Mouse (Mus musculus): ENCODE results near the gene Adam1a. TPM values are rescaled to one million over a fixed set of nuclear protein-coding genes. Genes with fewer than 3 reads are reported as not detected.

Adam1a gene
- polyA plus RNA-seq, 1 experiment from 2014 or later, result 2.1 TPM

- ATAC-seq (ENCODE audit: low read depth) (peak; percentile 98), DNase-seq (ENCODE audit: low spot score) (peak; percentile 97)
- H3K36me3 ChIP-seq (ENCODE audit: control insufficient read depth, insufficient read depth, low read length), result no peaks in the 10 kb centered on the region
- no peaks in the 10 kb centered on the region for H3K27me3 ChIP-seq (replicated peaks; ENCODE audit: control insufficient read depth, insufficient read depth, low read length)
- peak within 1 kb of the TSS; percentile 97 for H3K4me3 ChIP-seq (ENCODE audit: low read depth, low read length)
- peaks cover 14% of the 10 kb centered on the region; the same call in 1 of the 2 replicates for H3K4me1 ChIP-seq (ENCODE audit: control insufficient read depth, insufficient read depth, low read length)
- H3K9ac ChIP-seq (ENCODE audit: low read depth, low read length), result peak within 1 kb of the TSS; percentile 96
- peak within 1 kb of the TSS; percentile 82 for H3K4me2 ChIP-seq (ENCODE audit: low read depth, low read length)
- 3% methylated on average over 38 of the region's 55 CpGs for WGBS
- peak within 1 kb of the TSS; percentile 96 for H3K27ac ChIP-seq (replicated peaks; ENCODE audit: low read depth, low read length)
- no peaks in the 10 kb centered on the region for H3K9me3 ChIP-seq (ENCODE audit: control insufficient read depth, low read length)
Observed at GRCm38 (mm10) chr5:121545793-121546529, 679 bp upstream of the Adam1a start, which contains the start of gene Mapkapk5. Mapkapk5 (minus strand) TSS chr5:121545905.

DNA sequence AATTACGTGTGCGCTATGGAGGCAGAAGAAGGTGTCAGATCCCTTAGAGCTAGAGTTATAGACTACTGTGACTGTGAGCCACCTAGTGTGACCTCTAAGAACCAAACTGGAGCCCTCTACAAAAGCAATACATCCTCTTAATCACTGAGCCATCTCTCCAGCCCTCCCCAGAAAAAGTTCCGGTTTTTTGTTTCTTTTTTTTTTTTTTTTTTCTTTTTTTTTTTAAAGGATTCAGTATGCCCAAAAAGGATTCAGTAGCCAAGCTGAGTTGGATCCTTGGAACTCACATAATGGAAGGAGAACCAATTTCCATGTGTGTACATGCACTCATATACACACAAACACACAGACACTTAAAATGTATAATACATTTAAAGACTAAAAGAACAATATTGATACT, 1.9 kb downstream of the Adam1a start:
- DNase-seq (ENCODE audit: low spot score), result no peak
- ATAC-seq (ENCODE audit: low read depth), result no peak
- Histone ChIP-seq H3K27me3 (replicated peaks; ENCODE audit: control insufficient read depth, insufficient read depth, low read length) (no peaks in the 10 kb centered on the region), H3K4me1 (ENCODE audit: control insufficient read depth, insufficient read depth, low read length) (peaks cover 14% of the 10 kb centered on the region; the same call in 1 of the 2 replicates), H3K9ac (ENCODE audit: low read depth, low read length) (no peak overlapping the region), H3K4me2 (ENCODE audit: low read depth, low read length) (no peak overlapping the region), H3K36me3 (ENCODE audit: control insufficient read depth, insufficient read depth, low read length) (peaks cover 7% of the 10 kb centered on the region; the same call in 1 of the 2 replicates), H3K27ac (replicated peaks; ENCODE audit: low read depth, low read length) (no peak overlapping the region), H3K9me3 (ENCODE audit: control insufficient read depth, low read length) (no peaks in the 10 kb centered on the region), H3K4me3 (ENCODE audit: low read depth, low read length) (no peak overlapping the region)
- WGBS, result 82% methylated on average over 3 of the region's 3 CpGs

- Histone ChIP-seq H3K4me3 (ENCODE audit: low read depth, low read length) (no peak overlapping the region), H3K9me3 (ENCODE audit: control insufficient read depth, low read length) (no peaks in the 10 kb centered on the region), H3K36me3 (ENCODE audit: control insufficient read depth, insufficient read depth, low read length) (peaks cover 27% of the 10 kb centered on the region), H3K4me1 (ENCODE audit: control insufficient read depth, insufficient read depth, low read length) (peaks cover 14% of the 10 kb centered on the region; the same call in 1 of the 2 replicates), H3K27me3 (replicated peaks; ENCODE audit: control insufficient read depth, insufficient read depth, low read length) (no peaks in the 10 kb centered on the region), H3K4me2 (ENCODE audit: low read depth, low read length) (no peak overlapping the region), H3K27ac (replicated peaks; ENCODE audit: low read depth, low read length) (no peak overlapping the region), H3K9ac (ENCODE audit: low read depth, low read length) (no peak overlapping the region)
- WGBS, result 88% methylated on average over 7 of the region's 7 CpGs
- ATAC-seq (ENCODE audit: low read depth), result no peak
- no peak for DNase-seq (ENCODE audit: low spot score)
Observed at GRCm38 (mm10) chr5:121541235-121541634, 4.0 kb downstream of the Adam1a start.

- H3K9me3 ChIP-seq (ENCODE audit: control insufficient read depth, low read length), result no peaks in the 10 kb centered on the region
- ATAC-seq (ENCODE audit: low read depth) (no peak), DNase-seq (ENCODE audit: low spot score) (no peak)
- H3K27ac ChIP-seq (replicated peaks; ENCODE audit: low read depth, low read length), result no peak overlapping the region
- H3K36me3 ChIP-seq (ENCODE audit: control insufficient read depth, insufficient read depth, low read length), result peaks cover 38% of the 10 kb centered on the region
- H3K27me3 ChIP-seq (replicated peaks; ENCODE audit: control insufficient read depth, insufficient read depth, low read length), result no peaks in the 10 kb centered on the region
- no peak overlapping the region for H3K9ac ChIP-seq (ENCODE audit: low read depth, low read length)
- H3K4me3 ChIP-seq (ENCODE audit: low read depth, low read length), result no peak overlapping the region
- no peak overlapping the region for H3K4me2 ChIP-seq (ENCODE audit: low read depth, low read length)
- WGBS, result 92% methylated on average over 5 of the region's 5 CpGs
- peaks cover 14% of the 10 kb centered on the region; the same call in 1 of the 2 replicates for H3K4me1 ChIP-seq (ENCODE audit: control insufficient read depth, insufficient read depth, low read length)
Observed at GRCm38 (mm10) chr5:121540066-121540465, 5.2 kb downstream of the Adam1a start.

DNA sequence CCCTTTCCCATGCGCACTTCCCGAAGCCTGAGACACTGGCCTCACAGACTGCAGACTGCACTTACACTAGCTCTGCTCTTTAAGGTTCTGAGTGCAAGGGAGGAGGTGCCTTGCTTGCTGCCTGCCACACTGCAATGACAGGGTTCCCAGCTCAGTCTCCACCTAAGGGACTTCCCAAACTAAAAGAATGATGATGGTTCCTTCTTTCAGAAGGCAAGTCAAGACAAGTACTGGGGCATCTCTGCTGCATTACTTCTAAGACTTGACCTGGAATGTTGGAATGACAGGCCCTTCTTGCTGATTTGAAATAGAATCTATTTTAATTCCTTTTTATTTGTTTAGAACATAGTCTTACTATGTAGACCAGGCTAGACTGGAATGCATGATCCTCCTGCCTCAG, 7.7 kb downstream of the Adam1a start:
- DNase-seq (ENCODE audit: low spot score) (no peak), ATAC-seq (ENCODE audit: low read depth) (no peak)
- Histone ChIP-seq H3K27me3 (replicated peaks; ENCODE audit: control insufficient read depth, insufficient read depth, low read length) (no peaks in the 10 kb centered on the region), H3K4me1 (ENCODE audit: control insufficient read depth, insufficient read depth, low read length) (no peaks in the 10 kb centered on the region), H3K27ac (replicated peaks; ENCODE audit: low read depth, low read length) (no peak overlapping the region), H3K4me3 (ENCODE audit: low read depth, low read length) (no peak overlapping the region), H3K9ac (ENCODE audit: low read depth, low read length) (no peak overlapping the region), H3K36me3 (ENCODE audit: control insufficient read depth, insufficient read depth, low read length) (peaks cover 62% of the 10 kb centered on the region), H3K4me2 (ENCODE audit: low read depth, low read length) (no peak overlapping the region), H3K9me3 (ENCODE audit: control insufficient read depth, low read length) (no peaks in the 10 kb centered on the region)
- WGBS, result 88% methylated on average over 2 of the region's 2 CpGs

DNA sequence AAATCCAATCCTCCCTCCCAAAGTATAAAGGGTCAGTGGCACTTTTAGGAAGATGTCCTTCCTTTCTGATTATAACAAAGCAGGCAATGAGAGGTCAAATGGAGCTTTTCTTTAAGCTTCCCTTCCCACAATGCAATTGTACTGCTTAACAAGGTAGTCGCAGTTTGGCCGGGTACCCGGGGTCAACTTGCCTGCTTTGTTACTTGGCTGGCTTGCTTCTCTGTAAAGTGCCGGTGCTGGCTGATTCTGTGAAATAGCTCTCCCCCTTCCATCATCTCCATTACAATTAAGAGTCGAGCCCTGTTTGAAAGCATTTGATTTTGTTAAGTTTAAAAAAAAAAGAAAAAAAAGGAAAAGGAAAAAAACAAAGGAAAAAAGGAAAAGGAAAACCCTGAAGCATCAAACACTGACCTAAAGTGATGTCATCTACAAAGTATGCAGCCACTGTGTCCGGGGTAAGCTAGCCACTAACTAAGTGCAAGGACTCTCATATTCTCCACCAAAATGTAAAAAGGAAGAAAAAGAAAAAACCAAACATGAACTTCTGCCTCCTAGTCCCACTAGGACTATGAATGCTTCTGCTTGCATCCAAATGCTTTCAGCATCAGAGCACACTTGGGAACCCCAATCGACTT, 8.2 kb downstream of the Adam1a start:
- Histone ChIP-seq H3K4me2 (ENCODE audit: low read depth, low read length) (no peak overlapping the region), H3K9me3 (ENCODE audit: control insufficient read depth, low read length) (no peaks in the 10 kb centered on the region), H3K4me3 (ENCODE audit: low read depth, low read length) (no peak overlapping the region), H3K9ac (ENCODE audit: low read depth, low read length) (no peak overlapping the region), H3K4me1 (ENCODE audit: control insufficient read depth, insufficient read depth, low read length) (no peaks in the 10 kb centered on the region), H3K27me3 (replicated peaks; ENCODE audit: control insufficient read depth, insufficient read depth, low read length) (no peaks in the 10 kb centered on the region), H3K36me3 (ENCODE audit: control insufficient read depth, insufficient read depth, low read length) (peaks cover 67% of the 10 kb centered on the region), H3K27ac (replicated peaks; ENCODE audit: low read depth, low read length) (no peak overlapping the region)
- DNase-seq (ENCODE audit: low spot score) (no peak), ATAC-seq (ENCODE audit: low read depth) (no peak)
- 73% methylated on average over 7 of the region's 7 CpGs for WGBS

DNA sequence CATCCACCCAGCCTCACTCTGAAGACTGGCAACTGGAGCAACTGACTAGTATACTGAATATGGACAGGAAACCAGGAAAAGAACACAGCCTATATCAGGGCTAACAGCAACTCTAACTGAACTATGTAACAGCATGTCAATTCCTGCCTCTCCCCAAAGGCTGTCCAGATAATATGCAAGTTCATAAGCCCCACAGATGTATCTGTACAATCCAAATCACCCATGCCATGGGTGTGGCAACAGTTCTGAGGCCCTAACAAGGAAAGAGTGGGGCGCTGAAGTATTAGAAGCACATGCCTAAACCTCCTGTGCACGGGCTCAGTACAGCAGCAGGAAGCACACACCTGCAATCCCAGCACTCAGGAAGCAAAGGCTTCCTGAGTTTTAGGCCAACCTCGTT, 10.2 kb downstream of the Adam1a start:
- no peak overlapping the region for H3K4me3 ChIP-seq (ENCODE audit: low read depth, low read length)
- no peaks in the 10 kb centered on the region for H3K27me3 ChIP-seq (replicated peaks; ENCODE audit: control insufficient read depth, insufficient read depth, low read length)
- H3K9me3 ChIP-seq (ENCODE audit: control insufficient read depth, low read length), result no peaks in the 10 kb centered on the region
- no peak overlapping the region for H3K4me2 ChIP-seq (ENCODE audit: low read depth, low read length)
- ATAC-seq (ENCODE audit: low read depth) (no peak), DNase-seq (ENCODE audit: low spot score) (no peak)
- H3K27ac ChIP-seq (replicated peaks; ENCODE audit: low read depth, low read length), result no peak overlapping the region
- no peaks in the 10 kb centered on the region for H3K4me1 ChIP-seq (ENCODE audit: control insufficient read depth, insufficient read depth, low read length)
- H3K36me3 ChIP-seq (ENCODE audit: control insufficient read depth, insufficient read depth, low read length), result peaks cover 85% of the 10 kb centered on the region
- no peak overlapping the region for H3K9ac ChIP-seq (ENCODE audit: low read depth, low read length)
- WGBS, result 80% methylated on average over 3 of the region's 3 CpGs

DNA sequence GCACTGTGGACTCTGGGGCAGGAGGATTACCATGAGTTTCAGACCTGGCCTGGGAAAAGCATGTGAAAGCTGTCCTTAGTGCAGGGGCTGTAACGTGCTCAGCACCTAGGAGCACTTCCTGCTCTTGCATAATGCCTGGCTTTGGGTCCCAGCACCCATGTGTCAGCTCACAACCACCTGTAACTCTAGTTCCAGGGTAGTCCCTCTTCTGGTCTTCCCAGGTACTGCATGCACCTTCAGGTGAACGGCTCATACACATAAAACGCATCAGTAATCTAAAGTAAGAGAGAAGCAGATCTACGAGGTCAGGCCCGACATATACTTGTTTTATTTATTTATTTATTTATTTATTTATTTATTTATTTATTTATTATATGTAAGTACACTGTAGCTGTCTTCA, 10.8 kb downstream of the Adam1a start:
- Histone ChIP-seq H3K27ac (replicated peaks; ENCODE audit: low read depth, low read length) (no peak overlapping the region), H3K4me1 (ENCODE audit: control insufficient read depth, insufficient read depth, low read length) (no peaks in the 10 kb centered on the region), H3K4me2 (ENCODE audit: low read depth, low read length) (no peak overlapping the region), H3K27me3 (replicated peaks; ENCODE audit: control insufficient read depth, insufficient read depth, low read length) (no peaks in the 10 kb centered on the region), H3K9me3 (ENCODE audit: control insufficient read depth, low read length) (no peaks in the 10 kb centered on the region), H3K9ac (ENCODE audit: low read depth, low read length) (no peak overlapping the region), H3K4me3 (ENCODE audit: low read depth, low read length) (no peak overlapping the region), H3K36me3 (ENCODE audit: control insufficient read depth, insufficient read depth, low read length) (peaks cover 89% of the 10 kb centered on the region)
- WGBS, result 96% methylated on average over 5 of the region's 5 CpGs
- no peak for ATAC-seq (ENCODE audit: low read depth)
- DNase-seq (ENCODE audit: low spot score), result no peak
